Mouse (Mus musculus): ENCODE measurements at regions not wholly inside any gene's neighbourhood (a gene's known extent, or its start where the extent isn't known, plus 50 kb on each side); places are given as distances from the start of the nearest gene placed in this dataset.

DNA sequence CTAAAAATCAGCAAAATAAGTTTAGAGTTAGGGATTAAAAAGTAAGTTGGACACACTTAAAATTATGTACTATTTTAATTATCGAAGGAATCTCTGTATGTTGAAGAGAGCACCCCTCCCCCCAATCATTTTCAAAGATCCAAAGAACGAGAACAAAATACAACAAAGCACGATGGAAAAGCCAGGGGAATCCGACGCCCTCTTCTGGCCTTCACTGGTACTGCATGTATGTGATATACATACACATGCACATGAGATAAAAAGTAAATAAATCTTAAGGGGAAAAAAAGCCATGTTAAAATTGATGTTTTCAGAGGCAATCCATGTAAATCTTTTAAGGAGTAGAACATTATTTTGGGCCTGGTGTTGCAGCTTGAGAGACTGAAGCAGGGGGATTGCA lies 155.9 kb upstream of the Zfp507 start:
- H3K79me2 ChIP-seq (ENCODE audit: control insufficient read depth, insufficient read depth), result no peaks in the 10 kb centered on the region
- no peak overlapping the region for H3ac ChIP-seq (ENCODE audit: control insufficient read depth, insufficient read length, low read depth)
- H3K36me3 ChIP-seq (ENCODE audit: control insufficient read depth, insufficient read depth), result no peaks in the 10 kb centered on the region
- H3K4me3 ChIP-seq (ENCODE audit: insufficient read depth, poor library complexity, severe bottlenecking), result no peak overlapping the region
- H3K79me3 ChIP-seq (ENCODE audit: low read depth), result no peaks in the 10 kb centered on the region
- no peaks in the 10 kb centered on the region for H3K27me3 ChIP-seq (ENCODE audit: control insufficient read depth, insufficient read depth, insufficient read length)
- TF ChIP-seq CTCF (IDR thresholded peaks at IDR 0.05; ENCODE audit: control insufficient read depth, insufficient read depth, insufficient read length) (no peak), USF1 (IDR thresholded peaks at IDR 0.05; ENCODE audit: low read depth) (no peak), FOSL1 (IDR thresholded peaks at IDR 0.05; ENCODE audit: insufficient read depth, low read length, poor library complexity, severe bottlenecking) (no peak)

DNA sequence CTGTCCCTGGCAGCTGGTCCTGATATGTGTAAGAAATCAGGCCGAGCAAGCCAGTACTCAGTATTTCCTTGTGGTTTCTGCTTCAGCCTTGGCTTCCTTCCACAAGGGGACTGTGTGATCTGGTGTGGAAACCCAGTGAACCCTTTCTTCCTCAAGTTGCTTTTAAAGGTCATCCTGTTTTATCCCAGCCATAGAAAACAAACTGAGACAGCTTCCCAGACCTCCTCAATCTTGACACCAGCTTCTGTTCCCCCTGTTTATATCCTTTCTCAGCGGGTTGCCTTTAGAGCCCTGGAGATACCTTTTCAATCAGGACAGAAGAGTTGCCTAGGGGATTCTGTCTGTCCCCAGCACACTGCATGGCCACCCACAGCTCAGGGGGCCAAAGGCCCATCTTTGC lies 155.2 kb upstream of the Zfp507 start:
- H3K79me3 ChIP-seq (ENCODE audit: low read depth), result no peaks in the 10 kb centered on the region
- TF ChIP-seq CTCF (IDR thresholded peaks at IDR 0.05; ENCODE audit: control insufficient read depth, insufficient read depth, insufficient read length) (no peak), CEBPB (IDR thresholded peaks at IDR 0.05; ENCODE audit: low read depth) (no peak), MYOG (IDR thresholded peaks at IDR 0.05; ENCODE audit: control insufficient read depth, extremely low read depth, insufficient read length) (no peak), USF1 (IDR thresholded peaks at IDR 0.05; ENCODE audit: low read depth) (no peak), MAX (IDR thresholded peaks at IDR 0.05) (no peak), FOSL1 (IDR thresholded peaks at IDR 0.05; ENCODE audit: insufficient read depth, low read length, poor library complexity, severe bottlenecking) (no peak), MYOD1 (IDR thresholded peaks at IDR 0.05; ENCODE audit: control insufficient read depth, insufficient read length, low read depth) (no peak)

DNA sequence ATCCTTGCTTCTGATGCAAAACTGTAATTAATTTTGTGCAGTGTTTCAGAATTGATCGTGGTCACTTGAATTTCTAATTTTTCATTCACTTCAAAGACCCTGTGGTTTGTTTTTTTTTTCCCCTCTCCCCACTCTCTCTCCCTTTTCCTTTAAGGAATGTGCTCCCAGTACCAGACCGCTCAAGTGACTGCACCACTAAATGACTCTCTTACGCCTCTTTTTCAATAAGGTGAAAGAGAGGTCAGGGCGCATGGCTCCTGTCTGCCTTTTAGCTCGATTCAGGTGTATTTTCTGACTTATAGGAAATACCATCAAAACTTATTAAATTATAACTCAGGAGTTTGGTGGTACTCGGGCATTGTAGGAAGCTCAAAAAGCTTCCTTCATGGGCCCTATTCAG lies 146.0 kb upstream of the Zfp507 start:
- Histone ChIP-seq H3K79me3 (ENCODE audit: low read depth) (no peaks in the 10 kb centered on the region), H3K79me2 (ENCODE audit: control insufficient read depth, insufficient read depth) (no peaks in the 10 kb centered on the region), H3K4me3 (ENCODE audit: insufficient read depth, poor library complexity, severe bottlenecking) (no peak overlapping the region), H3K27me3 (ENCODE audit: control insufficient read depth, insufficient read depth, insufficient read length) (no peaks in the 10 kb centered on the region), H3K36me3 (ENCODE audit: control insufficient read depth, insufficient read depth) (no peaks in the 10 kb centered on the region), H3ac (ENCODE audit: control insufficient read depth, insufficient read length, low read depth) (no peak overlapping the region)
- TF ChIP-seq MYOD1 (IDR thresholded peaks at IDR 0.05; ENCODE audit: control insufficient read depth, insufficient read length, low read depth), result no peak
- TF ChIP-seq USF1 (IDR thresholded peaks at IDR 0.05; ENCODE audit: low read depth), result no peak
- TF ChIP-seq MYOG (IDR thresholded peaks at IDR 0.05; ENCODE audit: control insufficient read depth, extremely low read depth, insufficient read length), result no peak
- no peak for TF ChIP-seq CEBPB (IDR thresholded peaks at IDR 0.05; ENCODE audit: low read depth)
- no peak for TF ChIP-seq MAX (IDR thresholded peaks at IDR 0.05)

More for the DNA sequence above, 155.2 kb upstream of the Zfp507 start:
- Histone ChIP-seq H3K79me2 (ENCODE audit: control insufficient read depth, insufficient read depth) (no peaks in the 10 kb centered on the region), H3ac (ENCODE audit: control insufficient read depth, insufficient read length, low read depth) (no peak overlapping the region), H3K27me3 (ENCODE audit: control insufficient read depth, insufficient read depth, insufficient read length) (no peaks in the 10 kb centered on the region), H3K36me3 (ENCODE audit: control insufficient read depth, insufficient read depth) (no peaks in the 10 kb centered on the region), H3K4me3 (ENCODE audit: insufficient read depth, poor library complexity, severe bottlenecking) (no peak overlapping the region)

DNA sequence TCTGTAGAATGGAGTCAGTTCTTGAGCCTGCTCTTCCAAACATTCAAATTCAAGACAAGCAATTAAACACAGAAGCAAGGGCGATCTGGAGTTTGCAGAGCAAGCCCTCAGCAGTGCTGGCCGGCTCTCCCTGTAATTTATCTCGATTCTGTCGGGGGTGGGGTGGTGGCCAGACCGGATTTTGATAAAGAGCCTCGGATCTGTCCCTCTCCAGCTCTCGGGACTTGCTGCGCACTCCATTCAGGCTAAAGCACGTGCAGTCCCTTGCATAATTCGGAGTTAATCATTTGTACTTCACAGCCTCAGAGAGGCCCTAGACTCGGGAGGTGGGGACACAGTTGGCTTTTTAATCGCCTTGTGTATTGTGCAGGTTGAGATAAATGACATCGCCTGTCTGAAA lies 145.6 kb upstream of the Zfp507 start:
- TF ChIP-seq MYOD1 (IDR thresholded peaks at IDR 0.05; ENCODE audit: control insufficient read depth, insufficient read length, low read depth), result no peak
- H3K36me3 ChIP-seq (ENCODE audit: control insufficient read depth, insufficient read depth), result no peaks in the 10 kb centered on the region
- H3K27me3 ChIP-seq (ENCODE audit: control insufficient read depth, insufficient read depth, insufficient read length), result no peaks in the 10 kb centered on the region
- no peaks in the 10 kb centered on the region for H3K79me2 ChIP-seq (ENCODE audit: control insufficient read depth, insufficient read depth)
- H3ac ChIP-seq (ENCODE audit: control insufficient read depth, insufficient read length, low read depth), result no peak overlapping the region
- no peak overlapping the region for H3K4me3 ChIP-seq (ENCODE audit: insufficient read depth, poor library complexity, severe bottlenecking)
- H3K79me3 ChIP-seq (ENCODE audit: low read depth), result no peaks in the 10 kb centered on the region

DNA sequence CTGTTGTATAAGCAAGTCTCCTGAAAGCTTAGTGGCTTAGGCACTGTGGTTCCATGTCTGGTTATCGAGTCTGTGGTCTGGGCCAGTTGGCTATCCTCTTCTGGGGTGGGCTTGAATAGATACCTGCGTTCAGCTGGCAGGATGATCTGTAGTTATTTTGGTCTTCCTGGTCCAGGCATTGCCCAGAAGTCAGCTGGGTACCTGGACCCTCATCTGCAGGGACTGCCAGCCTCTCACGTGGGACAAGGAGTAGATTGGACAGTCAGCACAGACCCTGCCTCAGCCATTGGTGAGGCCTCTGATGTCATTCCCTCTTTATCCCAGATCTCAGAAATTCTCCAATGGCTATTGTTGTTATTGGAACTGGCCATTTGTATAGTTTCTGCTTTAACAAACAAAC lies 138.3 kb upstream of the Zfp507 start:
- Histone ChIP-seq H3ac (ENCODE audit: control insufficient read depth, insufficient read length, low read depth) (no peak overlapping the region), H3K4me3 (ENCODE audit: insufficient read depth, poor library complexity, severe bottlenecking) (no peak overlapping the region), H3K27me3 (ENCODE audit: control insufficient read depth, insufficient read depth, insufficient read length) (no peaks in the 10 kb centered on the region), H3K36me3 (ENCODE audit: control insufficient read depth, insufficient read depth) (no peaks in the 10 kb centered on the region), H3K79me3 (ENCODE audit: low read depth) (no peaks in the 10 kb centered on the region), H3K79me2 (ENCODE audit: control insufficient read depth, insufficient read depth) (no peaks in the 10 kb centered on the region)
- TF ChIP-seq USF1 (IDR thresholded peaks at IDR 0.05; ENCODE audit: low read depth) (no peak), MAX (IDR thresholded peaks at IDR 0.05) (no peak), MYOD1 (IDR thresholded peaks at IDR 0.05; ENCODE audit: control insufficient read depth, insufficient read length, low read depth) (no peak), CTCF (IDR thresholded peaks at IDR 0.05; ENCODE audit: control insufficient read depth, insufficient read depth, insufficient read length) (no peak), FOSL1 (IDR thresholded peaks at IDR 0.05; ENCODE audit: insufficient read depth, low read length, poor library complexity, severe bottlenecking) (no peak), MYOG (IDR thresholded peaks at IDR 0.05; ENCODE audit: control insufficient read depth, extremely low read depth, insufficient read length) (no peak), CEBPB (IDR thresholded peaks at IDR 0.05; ENCODE audit: low read depth) (no peak)

DNA sequence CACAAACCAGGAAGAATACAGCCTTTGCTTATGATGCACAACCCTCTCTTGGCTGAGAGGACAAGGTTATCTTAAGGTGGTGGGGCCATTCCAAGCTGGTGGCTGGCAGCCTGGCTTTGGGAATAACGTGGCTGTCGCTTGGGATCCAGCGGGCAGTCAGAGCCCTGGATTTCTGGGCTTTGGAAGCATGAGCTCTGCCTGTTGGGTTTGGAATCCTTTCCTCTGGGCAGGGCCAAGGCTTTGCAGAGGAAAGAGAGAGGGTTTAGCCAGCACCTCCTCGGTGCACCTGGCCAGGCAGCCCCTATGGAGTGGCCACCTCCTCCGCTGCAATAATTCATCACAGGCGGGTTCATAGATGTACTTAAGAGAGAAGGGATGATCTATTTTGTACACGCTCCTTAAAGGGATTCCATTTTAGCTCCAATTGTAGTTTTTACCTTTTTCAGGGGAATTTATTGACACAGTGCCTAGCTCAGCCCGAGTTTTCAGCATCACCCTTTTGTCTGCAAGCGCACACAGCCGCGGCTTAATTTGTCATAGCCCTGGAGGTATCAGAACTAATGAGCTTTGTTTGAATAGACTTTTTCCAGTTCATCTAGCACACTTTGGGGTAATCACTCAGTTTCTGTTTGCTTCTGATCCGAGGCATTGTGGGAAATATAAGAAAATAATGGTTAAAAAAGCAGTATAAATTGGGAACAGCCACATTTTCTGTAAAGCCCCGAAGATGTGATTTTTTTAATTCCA lies 135.5 kb upstream of the Zfp507 start:
- no peak for TF ChIP-seq CEBPB (IDR thresholded peaks at IDR 0.05; ENCODE audit: low read depth)
- no peak for TF ChIP-seq MYOG (IDR thresholded peaks at IDR 0.05; ENCODE audit: control insufficient read depth, extremely low read depth, insufficient read length)
- no peak for TF ChIP-seq FOSL1 (IDR thresholded peaks at IDR 0.05; ENCODE audit: insufficient read depth, low read length, poor library complexity, severe bottlenecking)
- no peak for TF ChIP-seq MYOD1 (IDR thresholded peaks at IDR 0.05; ENCODE audit: control insufficient read depth, insufficient read length, low read depth)
- TF ChIP-seq CTCF (IDR thresholded peaks at IDR 0.05; ENCODE audit: control insufficient read depth, insufficient read depth, insufficient read length), result no peak
- TF ChIP-seq USF1 (IDR thresholded peaks at IDR 0.05; ENCODE audit: low read depth), result no peak
- TF ChIP-seq MAX (IDR thresholded peaks at IDR 0.05), result no peak
- H3K79me3 ChIP-seq (ENCODE audit: low read depth), result no peaks in the 10 kb centered on the region
- H3K27me3 ChIP-seq (ENCODE audit: control insufficient read depth, insufficient read depth, insufficient read length), result no peaks in the 10 kb centered on the region
- no peak overlapping the region for H3K4me3 ChIP-seq (ENCODE audit: insufficient read depth, poor library complexity, severe bottlenecking)
- H3K79me2 ChIP-seq (ENCODE audit: control insufficient read depth, insufficient read depth), result no peaks in the 10 kb centered on the region
- H3K36me3 ChIP-seq (ENCODE audit: control insufficient read depth, insufficient read depth), result no peaks in the 10 kb centered on the region
- no peak overlapping the region for H3ac ChIP-seq (ENCODE audit: control insufficient read depth, insufficient read length, low read depth)
